Mouse (Mus musculus) heart, postnatal 0 days (tissue): Measurements from ENCODE around the gene Inpp5e. TPM values are rescaled to one million over a fixed set of nuclear protein-coding genes. Genes with fewer than 3 reads are reported as not detected.
A peak's percentile ranks its signal among the peaks of the same experiment; 100 is the strongest.

Source experiments
- ATAC-seq: fragments of 200-750 bp; cut with Nextera tagmentation; 2 replicates; pipeline ENCODE4 v1.8.0; 2017; ENCODE audit warnings: low read depth, moderate number of reproducible peaks, moderate library complexity; ENCODE audit not compliant: insufficient read depth
- DNase-seq: peaks from one replicate; pipeline ENCODE4 v3.0.0-alpha.2; 2016; ENCODE audit warnings: low spot score
- H3K27ac ChIP-seq: fragments of 300-500 bp; sonication (generic); 2 replicates; pipeline ENCODE4 v1.5.1; 2014; ENCODE audit warnings: low read depth, mild to moderate bottlenecking
- H3K27me3 ChIP-seq: fragments of 300-500 bp; sonication (generic); 2 replicates; pipeline ENCODE4 v1.6.1; 2014; ENCODE audit warnings: low read length, mixed read lengths; ENCODE audit not compliant: control insufficient read depth, insufficient read depth
- H3K36me3 ChIP-seq: fragments of 300-500 bp; sonication (generic); replicated peaks from 2 replicates; pipeline ENCODE4 v1.6.1; 2014; ENCODE audit warnings: low read length, mixed read lengths; ENCODE audit not compliant: control insufficient read depth, insufficient read depth
- H3K4me1 ChIP-seq: fragments of 300-500 bp; sonication (generic); 2 replicates; pipeline ENCODE4 v1.6.1; 2014; ENCODE audit warnings: antibody characterized with exemption; ENCODE audit not compliant: control insufficient read depth, insufficient read depth
- H3K4me2 ChIP-seq: fragments of 300-500 bp; sonication (generic); 2 replicates; pipeline ENCODE4 v1.6.1; 2014; ENCODE audit warnings: low read depth, mild to moderate bottlenecking, low read length, moderate library complexity
- H3K4me3 ChIP-seq: fragments of 300-500 bp; sonication (generic); 2 replicates; pipeline ENCODE4 v1.5.1; 2014; ENCODE audit warnings: low read depth, low read length
- H3K9ac ChIP-seq: fragments of 300-500 bp; sonication (generic); replicated peaks from 2 replicates; pipeline ENCODE4 v1.6.1; 2014; ENCODE audit warnings: low read depth, low read length, mixed read lengths
- H3K9me3 ChIP-seq: fragments of 300-500 bp; sonication (generic); replicated peaks from 2 replicates; pipeline ENCODE4 v1.6.1; 2016; ENCODE audit warnings: low read length; ENCODE audit not compliant: control insufficient read depth
- CTCF ChIP-seq: IDR thresholded peaks from 2 replicates; pipeline ENCODE4 v1.5.1; 2016; ENCODE audit warnings: antibody characterized with exemption, control low read depth, low read depth
- EP300 ChIP-seq: IDR thresholded peaks from 2 replicates; pipeline ENCODE4 v1.6.1; 2016; ENCODE audit warnings: antibody characterized with exemption, low read depth
- WGBS: fragments of 180-500 bp; shearing (Covaris S2); extraction: QIAGEN DNeasy Blood & Tissue Kit; methylation state at CpG from one replicate; pipeline ENCODE4 v1.1.7; 2014; 5-methylcytosine and 5-hydroxymethylcytosine counted together
- polyA plus RNA-seq: library from polyadenylated mRNA; unstranded; fragments of >200 nt; fragmentation: Nextera tagmentation; extraction: Ambion mirVana; gene quantifications from 2 replicates; pipeline ENCODE4 v1.2.1, GENCODE M21; 2015
- total RNA-seq: library from RNA; depleted of rRNA; stranded (reverse); fragments of >200 nt; gene quantifications from 2 replicates; pipeline ENCODE4 v1.2.3, GENCODE M21; 2014; ENCODE audit warnings: low replicate concordance

Inpp5e gene
- total and polyA plus RNA-seq, 2 experiments from 2014 or later: 10.2 to 16.7 TPM

- 86% methylated on average over 5 of the region's 5 CpGs for WGBS
- Histone ChIP-seq H3K4me2 (no peak overlapping the region), H3K36me3 (peaks cover 67% of the 10 kb centered on the region), H3K27me3 (no peaks in the 10 kb centered on the region), H3K27ac (no peak overlapping the region), H3K9me3 (no peaks in the 10 kb centered on the region), H3K4me3 (no peak overlapping the region), H3K4me1 (no peaks in the 10 kb centered on the region), H3K9ac (no peak overlapping the region)
- ATAC-seq (no peak), DNase-seq (no peak)
- TF ChIP-seq EP300 (no peak), CTCF (no peak)
These were observed 8.7 kb downstream of the Inpp5e start for GRCm38 (mm10) chr2:26400296-26400695.

DNA sequence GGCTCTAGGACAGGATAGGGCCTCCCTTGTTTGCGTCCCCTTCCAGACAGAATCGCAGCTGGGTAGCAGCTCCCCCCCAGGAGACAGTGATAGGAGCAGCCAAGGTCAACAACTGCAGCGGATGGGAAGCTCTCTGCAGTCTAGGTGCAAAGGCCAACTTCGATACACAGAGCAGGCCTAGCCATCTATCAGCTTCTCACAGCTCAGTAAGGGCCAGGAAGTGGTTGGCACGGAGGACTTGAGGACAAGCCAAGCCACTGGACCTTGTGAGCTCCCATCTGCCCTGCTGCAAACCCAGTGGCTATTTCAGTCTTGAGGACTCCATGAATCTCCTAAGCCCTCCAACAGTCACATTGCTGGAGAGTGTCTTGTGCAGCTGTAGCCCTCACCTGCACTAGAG lies 9.4 kb downstream of the Inpp5e start:
- ATAC-seq (peak; percentile 25), DNase-seq (no peak)
- no peak overlapping the region for H3K4me2 ChIP-seq
- no peaks in the 10 kb centered on the region for H3K27me3 ChIP-seq
- no peak overlapping the region for H3K4me3 ChIP-seq
- no peaks in the 10 kb centered on the region for H3K9me3 ChIP-seq
- H3K9ac ChIP-seq: no peak overlapping the region
- no peak overlapping the region for H3K27ac ChIP-seq
- WGBS: 47% methylated on average over 5 of the region's 5 CpGs
- TF ChIP-seq EP300 (no peak), CTCF (no peak)
- H3K36me3 ChIP-seq: peaks cover 74% of the 10 kb centered on the region
- no peaks in the 10 kb centered on the region for H3K4me1 ChIP-seq

DNA sequence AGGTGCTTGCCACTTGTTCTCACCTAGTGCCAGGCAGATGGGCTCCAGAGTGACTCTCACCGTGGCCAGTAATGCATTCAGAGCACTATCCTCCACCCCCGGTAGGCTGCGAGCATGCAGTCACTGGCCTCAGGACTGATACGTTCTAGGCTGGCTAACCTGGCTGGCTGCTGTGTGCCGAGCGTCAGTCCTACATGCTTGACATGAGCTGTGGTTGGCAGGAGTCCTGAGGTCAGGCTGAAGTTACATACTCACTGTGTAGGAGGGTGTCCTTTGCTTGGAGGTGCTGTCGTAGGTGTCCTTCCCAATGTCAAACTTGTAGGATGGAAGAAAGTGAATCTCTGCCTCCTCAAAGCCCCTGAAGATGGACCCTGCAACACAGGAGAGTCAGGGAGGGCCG lies 10.0 kb downstream of the Inpp5e start:
- Histone ChIP-seq H3K27me3 (no peaks in the 10 kb centered on the region), H3K27ac (no peak overlapping the region), H3K4me1 (no peaks in the 10 kb centered on the region), H3K9ac (no peak overlapping the region), H3K9me3 (no peaks in the 10 kb centered on the region), H3K4me3 (no peak overlapping the region), H3K4me2 (no peak overlapping the region), H3K36me3 (peaks cover 80% of the 10 kb centered on the region)
- TF ChIP-seq CTCF (no peak), EP300 (no peak)
- whole genome bisulfite sequencing: 75% methylated on average over 8 of the region's 8 CpGs
- DNase-seq (no peak), ATAC-seq (no peak)

GRCm38 (mm10) chr2:26391617-26392016 lies 17.4 kb downstream of the Inpp5e start:
- Histone ChIP-seq H3K4me3 (no peak overlapping the region), H3K9me3 (no peaks in the 10 kb centered on the region), H3K4me2 (no peak overlapping the region), H3K27me3 (no peaks in the 10 kb centered on the region), H3K36me3 (peaks cover 74% of the 10 kb centered on the region), H3K4me1 (peaks cover 10% of the 10 kb centered on the region), H3K9ac (no peak overlapping the region), H3K27ac (no peak overlapping the region)
- ATAC-seq (no peak), DNase-seq (no peak)
- TF ChIP-seq EP300: no peak
- TF ChIP-seq CTCF: no peak
- WGBS: 94% methylated on average over 6 of the region's 6 CpGs

GRCm38 (mm10) chr2:26390954-26391353 lies 18.0 kb downstream of the Inpp5e start:
- TF ChIP-seq EP300 (no peak), CTCF (no peak)
- ATAC-seq: no peak
- no peak for DNase-seq
- H3K9me3 ChIP-seq: no peaks in the 10 kb centered on the region
- H3K4me2 ChIP-seq: no peak overlapping the region
- 81% methylated on average over 3 of the region's 3 CpGs for WGBS
- no peak overlapping the region for H3K9ac ChIP-seq
- peaks cover 74% of the 10 kb centered on the region for H3K36me3 ChIP-seq
- peaks cover 10% of the 10 kb centered on the region for H3K4me1 ChIP-seq
- no peak overlapping the region for H3K27ac ChIP-seq
- H3K27me3 ChIP-seq: no peaks in the 10 kb centered on the region
- no peak overlapping the region for H3K4me3 ChIP-seq

- ATAC-seq (peak; percentile 87), DNase-seq (peak; percentile 77)
- peaks cover 74% of the 10 kb centered on the region for H3K36me3 ChIP-seq
- TF ChIP-seq CTCF: no peak
- no peak for TF ChIP-seq EP300
- WGBS: under 1% methylated on average over 52 of the region's 60 CpGs
- H3K4me3 ChIP-seq: peak within 1 kb of the TSS; percentile 91
- peak within 1 kb of the TSS; percentile 91 for H3K9ac ChIP-seq
- peak within 1 kb of the TSS; percentile 99 for H3K4me2 ChIP-seq
- no peaks in the 10 kb centered on the region for H3K27me3 ChIP-seq
- H3K4me1 ChIP-seq: peaks cover 10% of the 10 kb centered on the region
- no peaks in the 10 kb centered on the region for H3K9me3 ChIP-seq
- H3K27ac ChIP-seq: peak within 1 kb of the TSS; percentile 74
These were observed 19.8 kb downstream of the Inpp5e start, which contains the start of the genes Entr1 and Pmpca for GRCm38 (mm10) chr2:26389154-26389690. Gene Entr1 (minus strand): TSS chr2:26389316. Gene Pmpca (plus strand): TSS chr2:26389339.
